Mouse (Mus musculus) B cell, adult 2 months (primary cell): ENCODE data around the gene Trnt1.
A peak's percentile ranks its signal among the peaks of the same experiment; 100 is the strongest.

Experiments used
- DNase-seq, 2 experiments: peaks; one replicate each; pipeline ENCODE4 v3.0.0; 2022

Trnt1 gene

GRCm38 (mm10) chr6:106768640-106769289, at the start of gene Trnt1:
Gene Trnt1 (plus strand): TSS chr6:106769120.
- peak; percentile 99 for DNase-seq

GRCm38 (mm10) chr6:106725642-106726041, 43.3 kb upstream of the Trnt1 start:
- peak; percentile 46 to 49 for DNase-seq

- DNase-seq = peak; percentile 27 to 29
These were observed 42.8 kb upstream of the Trnt1 start for GRCm38 (mm10) chr6:106726078-106726477.

- DNase-seq = no peak
These were observed 41.2 kb upstream of the Trnt1 start for GRCm38 (mm10) chr6:106727703-106728102.

- DNase-seq = peak; percentile 32 to 39
These were observed 39.1 kb upstream of the Trnt1 start for GRCm38 (mm10) chr6:106729682-106730314.

GRCm38 (mm10) chr6:106732563-106732962, 36.4 kb upstream of the Trnt1 start:
- DNase-seq = no peak

GRCm38 (mm10) chr6:106738229-106738628, 30.7 kb upstream of the Trnt1 start:
- DNase-seq = peak; percentile 16 to 24

- no peak for DNase-seq
These were observed 28.6 kb upstream of the Trnt1 start for GRCm38 (mm10) chr6:106740244-106740825.

GRCm38 (mm10) chr6:106743556-106744233, 25.2 kb upstream of the Trnt1 start:
- no peak for DNase-seq

GRCm38 (mm10) chr6:106745673-106746394, 23.1 kb upstream of the Trnt1 start:
- DNase-seq = no peak

- DNase-seq = no peak
These were observed 21.7 kb upstream of the Trnt1 start for GRCm38 (mm10) chr6:106747251-106747650.

GRCm38 (mm10) chr6:106747804-106748203, 21.1 kb upstream of the Trnt1 start:
- DNase-seq = no peak

GRCm38 (mm10) chr6:106748887-106749388, 20.0 kb upstream of the Trnt1 start, which contains the start of gene Il5ra:
Gene Il5ra (minus strand): TSS chr6:106749037.
- DNase-seq = peak; percentile 66 to 67

- DNase-seq = peak; percentile 67 to 72
These were observed 18.6 kb upstream of the Trnt1 start for GRCm38 (mm10) chr6:106750291-106750690.

GRCm38 (mm10) chr6:106758299-106758698, 10.6 kb upstream of the Trnt1 start:
- no peak for DNase-seq

- peak; percentile 60 to 67 for DNase-seq
These were observed 8.3 kb upstream of the Trnt1 start for GRCm38 (mm10) chr6:106760473-106761218.

GRCm38 (mm10) chr6:106761486-106761885, 7.4 kb upstream of the Trnt1 start:
- no peak for DNase-seq

- no peak for DNase-seq
These were observed 3.0 kb upstream of the Trnt1 start for GRCm38 (mm10) chr6:106765892-106766291.

GRCm38 (mm10) chr6:106766774-106767173, 2.1 kb upstream of the Trnt1 start:
- no peak for DNase-seq

- no peak for DNase-seq
These were observed 458 bp downstream of the Trnt1 start for GRCm38 (mm10) chr6:106769290-106769866.

- DNase-seq = no peak
These were observed 1.1 kb downstream of the Trnt1 start for GRCm38 (mm10) chr6:106770046-106770445.
